Mouse (Mus musculus): ENCODE data around the gene Itm2b.

Gene Itm2b

GRCm38 (mm10) chr14:73373606-73374005 lies 11.5 kb downstream of the Itm2b start:
- in situ Hi-C loops (cut with MboI; ENCODE audit: low pct_unique_long_range_greater_than_20kb in 1 of 2, low sequenced_read_pairs in 2 of 2, unreplicated experiment in 1 of 2) = no loop called here

- in situ Hi-C loops (cut with MboI; ENCODE audit: low pct_unique_long_range_greater_than_20kb in 1 of 2, low sequenced_read_pairs in 2 of 2, unreplicated experiment in 1 of 2) = no loop called here
Measured at GRCm38 (mm10) chr14:73372990-73373389, 12.1 kb downstream of the Itm2b start.

GRCm38 (mm10) chr14:73371577-73371976 lies 13.5 kb downstream of the Itm2b start:
- in situ Hi-C loops (cut with MboI; ENCODE audit: low pct_unique_long_range_greater_than_20kb in 1 of 2, low sequenced_read_pairs in 2 of 2, unreplicated experiment in 1 of 2) = no loop called here

GRCm38 (mm10) chr14:73370695-73371372 lies 14.3 kb downstream of the Itm2b start:
- in situ Hi-C loops (cut with MboI; ENCODE audit: low pct_unique_long_range_greater_than_20kb in 1 of 2, low sequenced_read_pairs in 2 of 2, unreplicated experiment in 1 of 2) = no loop called here

GRCm38 (mm10) chr14:73370078-73370670 lies 14.9 kb downstream of the Itm2b start:
- in situ Hi-C loops (cut with MboI; ENCODE audit: low pct_unique_long_range_greater_than_20kb in 1 of 2, low sequenced_read_pairs in 2 of 2, unreplicated experiment in 1 of 2) = no loop called here

- in situ Hi-C loops (cut with MboI; ENCODE audit: low pct_unique_long_range_greater_than_20kb in 1 of 2, low sequenced_read_pairs in 2 of 2, unreplicated experiment in 1 of 2) = no loop called here
Measured at GRCm38 (mm10) chr14:73369634-73370033, 15.5 kb downstream of the Itm2b start.

GRCm38 (mm10) chr14:73368966-73369365 lies 16.1 kb downstream of the Itm2b start:
- in situ Hi-C loops (cut with MboI; ENCODE audit: low pct_unique_long_range_greater_than_20kb in 1 of 2, low sequenced_read_pairs in 2 of 2, unreplicated experiment in 1 of 2) = no loop called here

- in situ Hi-C loops (cut with MboI; ENCODE audit: low pct_unique_long_range_greater_than_20kb in 1 of 2, low sequenced_read_pairs in 2 of 2, unreplicated experiment in 1 of 2) = no loop called here
Measured at GRCm38 (mm10) chr14:73368221-73368620, 16.9 kb downstream of the Itm2b start.

- in situ Hi-C loops (cut with MboI; ENCODE audit: low pct_unique_long_range_greater_than_20kb in 1 of 2, low sequenced_read_pairs in 2 of 2, unreplicated experiment in 1 of 2) = no loop called here
Measured at GRCm38 (mm10) chr14:73366278-73366677, 18.8 kb downstream of the Itm2b start.

GRCm38 (mm10) chr14:73363782-73364181 lies 21.3 kb downstream of the Itm2b start:
- in situ Hi-C loops (cut with MboI; ENCODE audit: low pct_unique_long_range_greater_than_20kb in 1 of 2, low sequenced_read_pairs in 2 of 2, unreplicated experiment in 1 of 2) = no loop called here

GRCm38 (mm10) chr14:73354700-73355099 lies 30.4 kb downstream of the Itm2b start:
- in situ Hi-C loops (cut with MboI; ENCODE audit: low pct_unique_long_range_greater_than_20kb in 1 of 2, low sequenced_read_pairs in 2 of 2, unreplicated experiment in 1 of 2) = no loop called here

- in situ Hi-C loops (cut with MboI; ENCODE audit: low pct_unique_long_range_greater_than_20kb in 1 of 2, low sequenced_read_pairs in 2 of 2, unreplicated experiment in 1 of 2) = no loop called here
Measured at GRCm38 (mm10) chr14:73351118-73351517, 34.0 kb downstream of the Itm2b start.

GRCm38 (mm10) chr14:73350029-73350428 lies 35.1 kb downstream of the Itm2b start:
- in situ Hi-C loops (cut with MboI; ENCODE audit: low pct_unique_long_range_greater_than_20kb in 1 of 2, low sequenced_read_pairs in 2 of 2, unreplicated experiment in 1 of 2) = no loop called here

GRCm38 (mm10) chr14:73349061-73349670 lies 35.9 kb downstream of the Itm2b start:
- in situ Hi-C loops (cut with MboI; ENCODE audit: low pct_unique_long_range_greater_than_20kb in 1 of 2, low sequenced_read_pairs in 2 of 2, unreplicated experiment in 1 of 2) = no loop called here

GRCm38 (mm10) chr14:73347302-73347701 lies 37.8 kb downstream of the Itm2b start:
- in situ Hi-C loops (cut with MboI; ENCODE audit: low pct_unique_long_range_greater_than_20kb in 1 of 2, low sequenced_read_pairs in 2 of 2, unreplicated experiment in 1 of 2) = no loop called here

- in situ Hi-C loops (cut with MboI; ENCODE audit: low pct_unique_long_range_greater_than_20kb in 1 of 2, low sequenced_read_pairs in 2 of 2, unreplicated experiment in 1 of 2) = no loop called here
Measured at GRCm38 (mm10) chr14:73345614-73346013, 39.5 kb downstream of the Itm2b start.

GRCm38 (mm10) chr14:73340051-73340755 lies 44.9 kb downstream of the Itm2b start:
- in situ Hi-C loops (cut with MboI; ENCODE audit: low pct_unique_long_range_greater_than_20kb in 1 of 2, low sequenced_read_pairs in 2 of 2, unreplicated experiment in 1 of 2) = no loop called here

GRCm38 (mm10) chr14:73339615-73340014 lies 45.5 kb downstream of the Itm2b start:
- in situ Hi-C loops (cut with MboI; ENCODE audit: low pct_unique_long_range_greater_than_20kb in 1 of 2, low sequenced_read_pairs in 2 of 2, unreplicated experiment in 1 of 2) = no loop called here

- in situ Hi-C loops (cut with MboI; ENCODE audit: low pct_unique_long_range_greater_than_20kb in 1 of 2, low sequenced_read_pairs in 2 of 2, unreplicated experiment in 1 of 2) = no loop called here
Measured at GRCm38 (mm10) chr14:73336316-73337080, 48.6 kb downstream of the Itm2b start.
